Mouse (Mus musculus): ENCODE measurements around the gene Rcc1. TPM values are rescaled to one million over a fixed set of nuclear protein-coding genes. Genes with fewer than 3 reads are reported as not detected.
A peak's percentile ranks its signal among the peaks of the same experiment; 100 is the strongest.

Gene Rcc1
- 99.8 and 105 TPM in 2 replicates for polyA plus RNA-seq (2014; fragmentation: Nextera tagmentation; extraction: Ambion mirVana)

DNA sequence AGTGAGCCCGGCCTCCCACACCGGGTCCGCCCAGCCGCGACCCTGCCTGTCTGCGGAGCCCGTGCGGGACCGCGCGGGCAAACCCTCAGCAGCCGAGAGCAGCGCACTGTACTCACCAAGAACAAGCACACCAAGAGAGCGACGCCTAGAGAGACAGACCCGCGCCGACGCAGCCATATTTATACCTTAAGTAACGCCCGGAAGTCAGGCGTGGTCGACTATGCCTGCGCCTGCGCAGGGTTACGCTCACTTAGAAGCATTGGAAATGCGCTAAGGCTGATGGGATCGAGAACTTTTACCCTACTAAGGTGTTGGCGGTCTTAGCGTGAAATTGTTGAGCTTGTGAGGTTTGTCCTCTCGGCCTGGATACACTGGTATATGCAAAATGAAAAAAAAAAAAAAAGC, at the start of gene Rcc1:
Gene Rcc1 (minus strand): TSS at position 125 of the 405 bp plus-strand sequence.
- Histone ChIP-seq H3K4me1 (replicated peaks; ENCODE audit: control insufficient read depth, insufficient read depth, low read length) (peaks cover 18% of the 10 kb centered on the region), H3K4me3 (ENCODE audit: low read depth, low read length) (peak within 1 kb of the TSS; percentile 86), H3K4me2 (peak within 1 kb of the TSS; percentile 83), H3K36me3 (ENCODE audit: control insufficient read depth, insufficient read depth, low read length) (peaks cover 26% of the 10 kb centered on the region), H3K9me3 (ENCODE audit: control insufficient read depth, low read length) (no peaks in the 10 kb centered on the region), H3K27me3 (replicated peaks; ENCODE audit: control insufficient read depth, insufficient read depth, low read length) (no peaks in the 10 kb centered on the region), H3K27ac (ENCODE audit: low read depth, low read length) (peak within 1 kb of the TSS; percentile 99), H3K9ac (ENCODE audit: low read depth, low read length) (peak within 1 kb of the TSS; percentile 99)
- DNase-seq (ENCODE audit: low spot score), result peak; percentile 94
- WGBS, result under 1% methylated on average over 31 of the region's 31 CpGs
- peak; percentile 76 for ATAC-seq (replicated peaks; ENCODE audit: low FRiP score)

DNA sequence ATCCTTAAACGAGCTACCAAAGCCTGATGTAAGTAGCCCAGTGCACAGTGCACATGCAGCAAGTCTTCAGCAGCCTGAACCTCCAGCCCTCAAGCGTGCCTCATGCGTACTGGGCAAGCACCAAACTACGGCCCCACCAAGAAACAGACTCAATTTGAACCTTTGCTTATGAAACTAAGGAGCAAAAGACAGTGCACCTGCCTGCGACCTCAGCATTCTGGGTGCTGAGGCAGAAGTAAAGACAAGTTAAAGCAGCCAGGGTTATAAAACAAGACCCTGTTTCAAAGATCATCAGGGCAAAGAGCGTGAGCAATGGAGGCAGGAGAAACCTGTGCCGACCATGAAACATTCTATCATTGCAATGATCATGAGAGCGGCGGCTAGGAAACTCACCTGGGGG, 47.6 kb upstream of the Rcc1 start:
- 91% methylated on average over 9 of the region's 9 CpGs for WGBS
- Histone ChIP-seq H3K9ac (ENCODE audit: low read depth, low read length) (no peak overlapping the region), H3K4me2 (no peak overlapping the region), H3K4me1 (replicated peaks; ENCODE audit: control insufficient read depth, insufficient read depth, low read length) (peaks cover 14% of the 10 kb centered on the region), H3K27me3 (replicated peaks; ENCODE audit: control insufficient read depth, insufficient read depth, low read length) (no peaks in the 10 kb centered on the region), H3K9me3 (ENCODE audit: control insufficient read depth, low read length) (no peaks in the 10 kb centered on the region), H3K27ac (ENCODE audit: low read depth, low read length) (no peak overlapping the region), H3K4me3 (ENCODE audit: low read depth, low read length) (no peak overlapping the region), H3K36me3 (ENCODE audit: control insufficient read depth, insufficient read depth, low read length) (no peaks in the 10 kb centered on the region)
- ATAC-seq (replicated peaks; ENCODE audit: low FRiP score) (no peak), DNase-seq (ENCODE audit: low spot score) (no peak)

DNA sequence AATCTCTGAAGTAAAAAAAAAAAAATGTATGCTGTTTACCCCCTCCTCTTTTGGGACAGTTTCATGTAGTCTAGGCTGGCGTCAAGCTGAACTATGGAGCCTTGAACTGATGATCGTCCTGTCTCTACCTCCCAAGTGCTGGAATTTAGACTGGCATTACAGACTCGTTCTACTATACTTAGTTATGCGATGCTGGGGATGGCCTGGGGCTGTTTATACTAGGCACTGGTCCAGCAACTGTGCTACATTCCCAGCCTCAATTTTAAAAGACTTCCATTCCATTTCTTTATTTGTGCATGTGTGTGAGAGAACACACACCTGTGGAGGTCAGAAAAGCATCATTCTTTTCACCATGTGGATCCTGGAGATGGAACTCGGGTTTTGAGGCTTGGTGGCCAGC, 45.5 kb upstream of the Rcc1 start:
- no peak for DNase-seq (ENCODE audit: low spot score)
- WGBS, result 79% methylated on average over 5 of the region's 5 CpGs
- peaks cover 14% of the 10 kb centered on the region for H3K4me1 ChIP-seq (replicated peaks; ENCODE audit: control insufficient read depth, insufficient read depth, low read length)

DNA sequence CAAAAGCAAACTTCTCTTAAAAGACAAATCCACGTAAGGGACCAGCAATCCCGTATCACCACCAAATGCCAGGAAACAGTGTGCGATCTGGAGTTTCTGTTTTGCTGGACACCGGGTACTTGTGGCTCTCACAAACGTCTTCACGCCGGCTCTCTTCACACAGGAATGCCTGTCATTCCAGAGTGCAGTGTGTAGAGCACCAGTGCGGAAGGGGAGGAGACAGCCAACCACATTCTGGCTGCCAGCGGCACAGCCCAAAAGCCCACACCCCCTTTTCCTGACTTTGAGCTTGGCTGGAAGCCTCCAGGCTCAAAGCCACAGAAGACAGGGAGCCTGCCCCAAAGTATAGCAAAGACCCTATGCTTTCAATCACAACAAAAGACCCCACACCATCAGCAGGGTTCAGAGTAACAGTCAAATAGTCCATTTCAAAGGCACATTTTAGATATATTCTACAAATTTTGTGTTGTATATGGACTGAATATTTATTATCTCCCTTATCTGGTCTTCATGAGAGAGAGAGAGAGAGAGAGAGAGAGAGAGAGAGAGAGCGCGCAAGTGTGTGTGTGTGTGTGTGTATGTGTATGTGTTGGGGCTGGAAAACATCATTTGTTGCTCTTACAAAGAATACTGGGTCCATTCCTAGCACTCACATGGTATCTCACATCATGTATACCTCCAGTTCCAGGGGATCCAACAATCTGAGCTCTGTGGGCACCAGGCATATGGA, 44.8 kb upstream of the Rcc1 start:
- Histone ChIP-seq H3K9ac (ENCODE audit: low read depth, low read length) (peak overlapping the region; percentile 65), H3K36me3 (ENCODE audit: control insufficient read depth, insufficient read depth, low read length) (0 out of 2 replicates have a peak, but pooled peaks cover 3% of the 10 kb centered on the region), H3K4me3 (ENCODE audit: low read depth, low read length) (peak overlapping the region; percentile 44), H3K27ac (ENCODE audit: low read depth, low read length) (peak overlapping the region; percentile 62; the same call in 1 of the 2 replicates), H3K9me3 (ENCODE audit: control insufficient read depth, low read length) (no peaks in the 10 kb centered on the region), H3K4me2 (peak overlapping the region; percentile 69), H3K27me3 (replicated peaks; ENCODE audit: control insufficient read depth, insufficient read depth, low read length) (no peaks in the 10 kb centered on the region), H3K4me1 (replicated peaks; ENCODE audit: control insufficient read depth, insufficient read depth, low read length) (peaks cover 14% of the 10 kb centered on the region)
- DNase-seq (ENCODE audit: low spot score), result peak; percentile 48
- peak; percentile 84 for ATAC-seq (replicated peaks; ENCODE audit: low FRiP score)
- 29% methylated on average over 11 of the region's 11 CpGs for WGBS

More for the DNA sequence above, 45.5 kb upstream of the Rcc1 start:
- 0 out of 2 replicates have a peak, but pooled peaks cover 3% of the 10 kb centered on the region for H3K36me3 ChIP-seq (ENCODE audit: control insufficient read depth, insufficient read depth, low read length)
- no peaks in the 10 kb centered on the region for H3K27me3 ChIP-seq (replicated peaks; ENCODE audit: control insufficient read depth, insufficient read depth, low read length)
- H3K4me3 ChIP-seq (ENCODE audit: low read depth, low read length), result no peak overlapping the region
- no peak overlapping the region for H3K4me2 ChIP-seq
- no peak overlapping the region for H3K9ac ChIP-seq (ENCODE audit: low read depth, low read length)
- H3K27ac ChIP-seq (ENCODE audit: low read depth, low read length), result no peak overlapping the region
- H3K9me3 ChIP-seq (ENCODE audit: control insufficient read depth, low read length), result no peaks in the 10 kb centered on the region
- no peak for ATAC-seq (replicated peaks; ENCODE audit: low FRiP score)

DNA sequence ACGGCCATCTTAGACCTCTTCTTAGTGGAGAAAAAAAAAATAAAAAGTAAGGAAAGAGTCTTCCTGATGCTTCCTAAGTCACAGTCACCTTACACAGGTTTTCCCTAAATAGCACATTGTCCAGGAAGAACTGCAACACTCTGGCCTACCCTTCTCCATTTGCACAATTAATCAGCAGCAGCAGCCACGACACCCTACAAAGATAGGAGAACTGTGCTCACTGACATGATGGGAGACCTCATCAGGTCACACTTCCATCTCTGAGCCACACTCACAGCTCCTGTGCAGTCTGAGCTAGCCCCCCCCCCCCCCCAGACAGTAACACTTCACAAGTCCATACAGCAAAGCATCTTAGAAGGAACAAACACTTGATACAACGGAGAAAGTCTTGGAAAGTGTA, 43.7 kb upstream of the Rcc1 start:
- 66% methylated on average over 3 of the region's 3 CpGs for WGBS
- Histone ChIP-seq H3K27me3 (replicated peaks; ENCODE audit: control insufficient read depth, insufficient read depth, low read length) (no peaks in the 10 kb centered on the region), H3K4me2 (peak overlapping the region; percentile 69), H3K9me3 (ENCODE audit: control insufficient read depth, low read length) (0 out of 2 replicates have a peak, but pooled peaks cover 2% of the 10 kb centered on the region), H3K9ac (ENCODE audit: low read depth, low read length) (no peak overlapping the region), H3K4me3 (ENCODE audit: low read depth, low read length) (peak overlapping the region; percentile 44), H3K36me3 (ENCODE audit: control insufficient read depth, insufficient read depth, low read length) (0 out of 2 replicates have a peak, but pooled peaks cover 3% of the 10 kb centered on the region), H3K4me1 (replicated peaks; ENCODE audit: control insufficient read depth, insufficient read depth, low read length) (peaks cover 14% of the 10 kb centered on the region), H3K27ac (ENCODE audit: low read depth, low read length) (peak overlapping the region; percentile 26; the same call in 1 of the 2 replicates)
- DNase-seq (ENCODE audit: low spot score), result no peak
- ATAC-seq (replicated peaks; ENCODE audit: low FRiP score), result 0 out of 2 replicates have a peak, but pooled peaks have one; percentile 44

DNA sequence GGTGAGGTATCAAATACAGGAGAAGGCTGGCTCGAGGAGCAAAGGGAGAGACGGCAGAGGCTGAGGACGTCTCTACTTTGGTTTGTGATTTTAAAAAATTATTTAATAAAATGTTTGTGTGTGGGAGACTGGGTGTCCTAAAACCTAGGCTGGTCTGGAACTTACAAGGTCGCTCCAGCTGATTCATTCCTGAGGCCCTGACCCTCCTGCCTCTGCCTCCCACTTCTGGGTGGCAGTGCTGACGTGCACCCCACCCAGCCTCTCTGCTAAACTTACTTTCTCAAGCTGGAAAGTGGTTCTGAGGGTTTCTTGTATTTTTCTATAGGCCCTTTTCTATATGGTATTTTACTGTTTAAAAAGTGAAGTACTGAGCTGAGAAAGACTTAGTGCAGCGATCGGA, 42.8 kb upstream of the Rcc1 start:
- H3K27me3 ChIP-seq (replicated peaks; ENCODE audit: control insufficient read depth, insufficient read depth, low read length), result no peaks in the 10 kb centered on the region
- DNase-seq (ENCODE audit: low spot score) (no peak), ATAC-seq (replicated peaks; ENCODE audit: low FRiP score) (no peak)
- 0 out of 2 replicates have a peak, but pooled peaks cover 3% of the 10 kb centered on the region for H3K36me3 ChIP-seq (ENCODE audit: control insufficient read depth, insufficient read depth, low read length)
- H3K9ac ChIP-seq (ENCODE audit: low read depth, low read length), result peak overlapping the region; percentile 10; the same call in 1 of the 2 replicates
- peak overlapping the region; percentile 69 for H3K4me2 ChIP-seq
- H3K9me3 ChIP-seq (ENCODE audit: control insufficient read depth, low read length), result 0 out of 2 replicates have a peak, but pooled peaks cover 2% of the 10 kb centered on the region
- peak overlapping the region; percentile 44; the same call in 1 of the 2 replicates for H3K4me3 ChIP-seq (ENCODE audit: low read depth, low read length)
- 86% methylated on average over 7 of the region's 7 CpGs for WGBS
- no peak overlapping the region for H3K27ac ChIP-seq (ENCODE audit: low read depth, low read length)
- peaks cover 14% of the 10 kb centered on the region for H3K4me1 ChIP-seq (replicated peaks; ENCODE audit: control insufficient read depth, insufficient read depth, low read length)

DNA sequence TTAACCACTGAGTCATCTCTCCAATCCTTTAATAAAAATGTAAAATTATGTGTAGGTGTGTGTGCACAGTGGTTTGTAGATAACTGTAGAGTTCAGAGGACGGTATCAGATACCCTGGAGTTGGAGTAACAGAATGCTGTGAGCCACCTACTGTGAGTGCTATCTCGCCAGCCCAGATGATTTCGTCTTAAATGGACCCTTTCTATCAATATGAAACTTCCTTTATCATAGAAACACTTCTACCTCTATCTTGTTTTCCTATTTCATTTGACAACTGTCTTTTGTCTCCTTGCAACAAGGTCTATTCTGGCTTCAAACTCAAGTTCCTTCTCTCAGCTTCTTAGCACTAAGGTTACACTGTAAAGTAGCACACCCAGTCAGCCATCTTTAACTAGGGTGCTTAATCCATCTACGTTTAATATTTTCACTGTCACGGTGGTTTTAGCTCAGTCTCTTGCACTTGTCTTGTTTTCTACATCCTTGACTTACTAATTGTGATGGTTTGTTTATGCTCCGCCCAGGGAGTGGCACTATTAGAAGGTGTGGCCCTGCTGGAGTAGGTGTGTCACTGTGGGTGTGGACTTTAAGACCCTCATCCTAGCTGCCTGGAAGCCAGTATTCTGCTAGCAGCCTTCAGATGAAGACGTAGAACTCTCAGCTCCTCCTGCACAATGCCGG, 37.8 kb upstream of the Rcc1 start:
- H3K36me3 ChIP-seq (ENCODE audit: control insufficient read depth, insufficient read depth, low read length), result peaks cover 5% of the 10 kb centered on the region; the same call in 1 of the 2 replicates
- DNase-seq (ENCODE audit: low spot score) (no peak), ATAC-seq (replicated peaks; ENCODE audit: low FRiP score) (peak; percentile 93)
- H3K4me1 ChIP-seq (replicated peaks; ENCODE audit: control insufficient read depth, insufficient read depth, low read length), result peaks cover 22% of the 10 kb centered on the region
- no peak overlapping the region; the same call in 1 of the 2 replicates for H3K4me2 ChIP-seq
- 61% methylated on average over 8 of the region's 8 CpGs for WGBS
- H3K9ac ChIP-seq (ENCODE audit: low read depth, low read length), result no peak overlapping the region
- peak overlapping the region; percentile 66 for H3K27ac ChIP-seq (ENCODE audit: low read depth, low read length)
- no peak overlapping the region for H3K4me3 ChIP-seq (ENCODE audit: low read depth, low read length)
- H3K27me3 ChIP-seq (replicated peaks; ENCODE audit: control insufficient read depth, insufficient read depth, low read length), result no peaks in the 10 kb centered on the region
- H3K9me3 ChIP-seq (ENCODE audit: control insufficient read depth, low read length), result 0 out of 2 replicates have a peak, but pooled peaks cover 2% of the 10 kb centered on the region

DNA sequence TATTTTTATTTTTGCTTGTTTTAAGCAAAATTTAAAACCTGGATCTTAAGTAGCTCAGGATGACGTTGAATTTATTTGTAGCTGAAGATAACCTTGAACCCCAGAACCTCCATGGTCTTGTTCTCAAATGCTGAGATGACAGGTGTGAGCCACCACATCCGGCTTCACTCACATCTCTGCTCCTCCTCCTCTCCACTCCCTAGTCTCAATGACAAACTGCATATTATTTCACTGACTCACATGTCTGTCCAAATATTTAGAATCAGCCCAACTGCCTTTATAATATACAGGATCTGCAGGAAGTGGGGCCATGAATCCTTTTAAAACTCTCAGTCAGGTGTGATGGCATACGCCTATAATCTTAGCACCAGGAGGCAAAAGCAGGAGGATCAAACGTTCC, 35.9 kb upstream of the Rcc1 start:
- Histone ChIP-seq H3K9ac (ENCODE audit: low read depth, low read length) (no peak overlapping the region), H3K27ac (ENCODE audit: low read depth, low read length) (no peak overlapping the region), H3K27me3 (replicated peaks; ENCODE audit: control insufficient read depth, insufficient read depth, low read length) (no peaks in the 10 kb centered on the region), H3K4me1 (replicated peaks; ENCODE audit: control insufficient read depth, insufficient read depth, low read length) (peaks cover 22% of the 10 kb centered on the region), H3K4me3 (ENCODE audit: low read depth, low read length) (no peak overlapping the region), H3K4me2 (no peak overlapping the region), H3K9me3 (ENCODE audit: control insufficient read depth, low read length) (0 out of 2 replicates have a peak, but pooled peaks cover 2% of the 10 kb centered on the region), H3K36me3 (ENCODE audit: control insufficient read depth, insufficient read depth, low read length) (peaks cover 9% of the 10 kb centered on the region; the same call in 1 of the 2 replicates)
- 78% methylated on average over 4 of the region's 4 CpGs for WGBS
- DNase-seq (ENCODE audit: low spot score) (no peak), ATAC-seq (replicated peaks; ENCODE audit: low FRiP score) (no peak)
